Mouse (Mus musculus) heart, adult 9 months (tissue): ENCODE results near the gene Notch3.
A peak's percentile ranks its signal among the peaks of the same experiment; 100 is the strongest.
"Not testable (repeated sequence)": the region's sequence is repeated elsewhere in the genome, so short reads cannot be mapped to it uniquely, and the experiment has no call there.

ENCODE experiments used
- DNase-seq, 2 experiments: peaks; one replicate each; pipeline ENCODE4 v3.0.0; 2022; ENCODE audit warnings: low spot score in 2 of 2

Notch3 gene

GRCm38 (mm10) chr17:32166687-32167086 lies at the start of gene Notch3:
Notch3 (minus strand) TSS chr17:32166852.
- DNase-seq: peak; percentile 51 to 58

- DNase-seq: not testable (repeated sequence)
These were observed 48.9 kb upstream of the Notch3 start for GRCm38 (mm10) chr17:32215587-32215986.

- DNase-seq: not testable (repeated sequence)
These were observed 44.9 kb upstream of the Notch3 start for GRCm38 (mm10) chr17:32211554-32211953.

- DNase-seq: peak; percentile 51 to 69
These were observed 43.1 kb upstream of the Notch3 start for GRCm38 (mm10) chr17:32209752-32210151.

GRCm38 (mm10) chr17:32209144-32209543 lies 42.5 kb upstream of the Notch3 start:
- DNase-seq: peak; percentile 60

- DNase-seq: peak; percentile 78 to 79
These were observed 41.1 kb upstream of the Notch3 start for GRCm38 (mm10) chr17:32207586-32208245.

GRCm38 (mm10) chr17:32205345-32205744 lies 38.7 kb upstream of the Notch3 start:
- DNase-seq: peak; percentile 55 to 67

GRCm38 (mm10) chr17:32202972-32203371 lies 36.3 kb upstream of the Notch3 start:
- no peak for DNase-seq

GRCm38 (mm10) chr17:32201086-32201485 lies 34.4 kb upstream of the Notch3 start:
- no peak for DNase-seq

- no peak for DNase-seq
These were observed 33.1 kb upstream of the Notch3 start for GRCm38 (mm10) chr17:32199796-32200195.

GRCm38 (mm10) chr17:32197156-32197555 lies 30.5 kb upstream of the Notch3 start:
- DNase-seq: no peak

- DNase-seq: no peak
These were observed 29.1 kb upstream of the Notch3 start for GRCm38 (mm10) chr17:32195725-32196124.

GRCm38 (mm10) chr17:32193010-32193409 lies 26.4 kb upstream of the Notch3 start:
- DNase-seq: no peak

GRCm38 (mm10) chr17:32189850-32190249 lies 23.2 kb upstream of the Notch3 start:
- no peak for DNase-seq

GRCm38 (mm10) chr17:32188863-32189636 lies 22.4 kb upstream of the Notch3 start, which contains the start of gene Ephx3:
Ephx3 (minus strand) TSS chr17:32189549.
- no peak for DNase-seq

GRCm38 (mm10) chr17:32183017-32183416 lies 16.4 kb upstream of the Notch3 start:
- no peak for DNase-seq

- no peak for DNase-seq
These were observed 13.2 kb upstream of the Notch3 start for GRCm38 (mm10) chr17:32179621-32180491.

- no peak for DNase-seq
These were observed 10.3 kb upstream of the Notch3 start for GRCm38 (mm10) chr17:32176919-32177318.

GRCm38 (mm10) chr17:32173166-32173565 lies 6.5 kb upstream of the Notch3 start:
- DNase-seq: peak; percentile 86 to 88

- DNase-seq: peak in 1 of 2 experiments; percentile 47
These were observed 5.8 kb upstream of the Notch3 start for GRCm38 (mm10) chr17:32172485-32172884.

- no peak for DNase-seq
These were observed 3.0 kb upstream of the Notch3 start for GRCm38 (mm10) chr17:32169518-32170225.
